Mouse (Mus musculus): ENCODE measurements around the gene Nudt1.
A peak's percentile ranks its signal among the peaks of the same experiment; 100 is the strongest.

The Nudt1 gene

DNA sequence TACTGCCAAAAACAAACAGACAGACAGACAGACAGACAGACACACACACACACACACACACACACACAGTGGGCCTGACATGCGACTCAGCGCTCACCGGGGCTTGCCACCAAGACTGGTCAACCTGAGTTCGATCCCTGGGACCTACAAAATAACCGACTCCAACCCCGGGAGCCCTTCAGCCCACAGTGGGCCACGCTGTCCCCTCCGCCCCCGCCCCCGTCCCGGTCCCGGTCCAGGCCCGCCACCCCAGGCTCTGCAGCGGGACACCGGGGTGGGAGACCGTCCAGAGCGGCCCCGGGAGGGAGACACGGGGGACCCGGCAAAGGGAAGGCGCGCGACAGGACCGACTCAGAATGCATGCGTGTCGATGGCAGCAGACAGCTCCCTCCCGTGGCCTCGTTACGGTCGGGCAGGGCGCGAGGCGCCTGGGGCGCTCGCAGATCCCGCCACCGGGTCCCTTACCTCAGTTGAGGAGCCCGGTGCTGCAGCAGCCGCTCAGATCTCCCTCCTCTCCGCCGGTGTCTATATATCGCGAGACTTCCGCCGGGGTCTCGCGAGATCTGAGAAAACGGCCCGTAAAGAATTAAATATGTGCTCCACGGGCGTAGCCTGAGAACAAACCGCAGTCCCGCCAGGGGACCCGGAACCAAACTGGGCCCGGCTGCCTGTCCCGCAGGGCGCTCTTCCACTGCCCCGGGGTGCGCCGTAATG, at the start of gene Nudt1, which contains the start of gene Mad1l1:
TSS of gene Nudt1 (plus strand) at position 615 of the 714 bp plus-strand sequence.
TSS of gene Mad1l1 (minus strand) at position 511 of the 714 bp plus-strand sequence.
- peak; percentile 81 to 90 for DNase-seq (ENCODE audit: low spot score in 2 of 2)

DNA sequence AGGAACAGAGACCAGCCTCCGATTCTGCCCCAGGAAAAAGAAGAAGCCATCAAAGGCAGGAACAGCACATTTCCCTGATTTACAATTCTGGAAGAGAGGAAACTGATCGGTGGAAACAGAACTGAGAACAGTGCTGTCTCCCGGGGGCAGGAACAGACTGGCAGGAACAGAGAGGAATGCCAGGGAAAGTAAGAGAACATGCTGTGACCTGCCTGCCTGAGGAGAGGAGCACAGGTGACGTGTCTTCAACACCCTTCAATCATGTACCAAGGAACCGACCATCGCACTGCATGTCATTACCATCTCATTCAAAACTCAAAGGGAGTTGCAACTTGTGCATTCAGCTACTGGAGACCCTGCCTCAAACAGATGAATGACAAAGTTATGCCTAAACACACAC, 44.7 kb upstream of the Nudt1 start:
- DNase-seq (ENCODE audit: low spot score in 2 of 2) = no peak

DNA sequence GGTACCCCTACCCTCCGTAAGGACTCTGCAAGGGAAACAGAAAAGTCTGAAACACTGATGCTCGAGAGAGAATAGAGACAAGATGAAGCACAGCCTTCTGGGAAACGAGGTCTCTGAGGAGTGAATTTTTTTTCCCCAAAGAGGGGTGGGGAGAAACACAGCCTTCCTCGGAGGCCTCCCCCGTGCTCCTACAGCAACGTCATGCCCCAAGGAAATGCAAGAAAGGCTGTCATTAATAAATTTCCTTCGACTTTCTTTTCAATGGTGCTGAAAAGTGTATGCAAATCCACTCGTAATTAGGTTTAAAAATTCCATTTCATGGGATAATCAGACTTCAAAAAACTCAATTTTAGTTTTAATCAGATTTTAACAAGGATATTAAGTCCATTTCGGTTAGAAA, 41.3 kb upstream of the Nudt1 start:
- no peak for DNase-seq (ENCODE audit: low spot score in 2 of 2)

DNA sequence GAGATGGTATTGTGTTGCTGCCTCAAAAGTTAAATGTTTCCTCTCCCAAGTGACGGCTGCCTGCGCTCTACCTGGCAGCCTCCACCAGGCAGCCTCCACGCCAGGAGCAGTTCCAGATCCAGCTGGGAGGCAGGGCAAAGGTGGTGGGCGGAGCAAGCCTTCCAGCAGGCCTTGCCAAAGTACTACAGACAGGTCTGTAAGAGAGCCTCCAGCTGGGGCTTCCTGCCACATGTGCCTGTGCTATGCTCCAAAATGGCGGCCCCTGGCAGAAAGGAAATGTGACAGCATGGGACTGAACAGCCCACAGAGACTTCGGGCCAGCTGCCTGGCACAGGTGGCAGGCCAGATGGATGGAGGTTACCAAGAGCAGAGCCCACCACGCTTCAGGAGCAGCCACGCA, 39.1 kb upstream of the Nudt1 start:
- DNase-seq (ENCODE audit: low spot score in 2 of 2) = peak; percentile 31 to 69

DNA sequence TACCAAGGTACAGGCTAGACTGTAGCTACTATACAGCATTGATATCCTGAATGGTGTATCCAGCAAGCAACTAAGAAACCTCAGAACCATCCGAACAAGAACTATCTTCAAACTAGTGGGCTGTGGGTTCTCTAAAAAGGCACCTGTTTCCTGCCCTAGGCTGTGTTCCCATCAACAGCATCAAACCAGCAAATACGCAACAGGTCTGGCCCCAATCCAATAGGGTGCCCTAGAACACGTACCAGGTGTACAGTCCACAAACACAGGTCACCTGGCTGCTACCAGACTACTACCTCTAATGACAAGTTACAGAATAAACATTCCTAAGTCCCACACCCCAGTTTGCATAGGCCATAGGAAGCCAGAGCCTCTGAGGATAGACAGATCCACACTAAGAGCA, 38.6 kb upstream of the Nudt1 start:
- DNase-seq (ENCODE audit: low spot score in 2 of 2) = no peak

DNA sequence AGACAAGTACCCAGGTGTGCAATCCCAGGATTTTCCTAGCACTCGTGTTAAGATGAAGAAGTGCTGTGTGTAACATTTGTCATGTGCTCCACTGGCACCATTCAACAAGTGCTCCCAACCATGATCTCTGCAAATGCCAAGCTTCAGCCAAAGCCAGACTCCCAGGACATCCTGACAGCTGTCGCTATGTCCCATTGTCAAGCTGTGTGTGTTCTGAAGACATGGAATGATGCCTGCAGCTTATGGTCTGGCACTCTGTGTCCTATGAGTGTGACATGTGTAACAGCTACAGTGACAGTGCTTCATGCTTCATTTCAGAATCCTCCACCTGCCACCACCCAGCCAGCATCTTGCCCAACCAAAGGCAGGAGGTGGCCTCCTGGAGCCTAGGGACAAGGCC, 37.4 kb upstream of the Nudt1 start:
- DNase-seq (ENCODE audit: low spot score in 2 of 2) = no peak

DNA sequence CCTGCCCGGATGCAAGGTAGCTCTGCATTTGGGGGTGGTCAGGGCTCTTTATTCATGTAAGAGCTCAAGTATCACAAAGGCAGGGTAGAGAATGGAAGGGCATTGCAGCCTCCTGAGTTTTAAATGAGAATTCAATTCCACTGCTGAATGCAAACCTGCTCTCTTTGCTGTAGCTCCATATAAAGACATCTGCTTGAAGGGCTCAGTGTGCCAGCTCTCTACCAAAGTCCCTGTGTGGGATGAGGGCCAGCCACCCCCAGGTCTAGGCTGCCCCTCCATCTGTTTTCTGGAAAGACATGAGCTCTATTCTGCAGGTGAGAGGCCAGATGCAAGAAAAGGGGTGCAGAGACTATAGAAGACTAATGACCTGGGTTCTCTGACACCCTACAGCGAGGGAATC, 36.7 kb upstream of the Nudt1 start:
- DNase-seq (ENCODE audit: low spot score in 2 of 2) = no peak

DNA sequence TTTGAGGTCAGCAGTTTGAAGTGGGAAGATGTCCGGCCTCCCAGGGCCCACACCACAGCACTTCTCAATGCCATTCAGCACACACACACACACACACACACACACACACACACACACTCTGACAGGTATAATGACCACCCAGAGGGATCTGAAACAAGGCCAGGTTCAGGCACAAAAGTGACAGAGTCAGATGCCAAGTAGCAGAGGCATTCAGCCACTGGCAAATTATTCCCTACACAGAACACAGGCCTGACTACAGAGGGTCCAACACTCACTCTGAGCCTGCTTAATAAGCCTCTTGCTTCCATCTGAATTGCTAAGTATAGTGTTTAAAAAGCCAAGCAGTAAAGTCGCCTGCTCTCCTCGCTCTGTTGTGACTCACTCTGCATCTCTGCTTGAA, 33.2 kb upstream of the Nudt1 start:
- peak in 1 of 2 experiments; percentile 16 for DNase-seq (ENCODE audit: low spot score in 2 of 2)

DNA sequence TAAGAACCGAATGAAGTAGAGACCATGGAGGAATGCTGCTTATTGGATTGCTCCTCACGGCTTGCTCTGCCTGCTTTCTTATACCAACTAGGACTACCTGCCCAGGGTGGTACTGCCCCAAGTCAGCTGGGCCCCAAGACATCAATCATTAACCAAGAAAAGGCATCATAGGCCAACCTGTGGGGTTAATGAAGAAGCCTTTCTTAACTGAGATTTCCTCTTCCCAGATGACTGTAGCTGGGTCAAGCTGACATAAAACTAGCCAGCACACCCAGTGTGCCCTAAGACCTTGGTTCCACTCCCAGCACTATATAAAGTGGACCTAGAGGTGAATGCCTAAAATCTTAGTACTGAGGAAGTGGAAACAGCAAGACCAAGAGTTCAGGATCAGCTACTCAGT, 32.3 kb upstream of the Nudt1 start:
- no peak for DNase-seq (ENCODE audit: low spot score in 2 of 2)

DNA sequence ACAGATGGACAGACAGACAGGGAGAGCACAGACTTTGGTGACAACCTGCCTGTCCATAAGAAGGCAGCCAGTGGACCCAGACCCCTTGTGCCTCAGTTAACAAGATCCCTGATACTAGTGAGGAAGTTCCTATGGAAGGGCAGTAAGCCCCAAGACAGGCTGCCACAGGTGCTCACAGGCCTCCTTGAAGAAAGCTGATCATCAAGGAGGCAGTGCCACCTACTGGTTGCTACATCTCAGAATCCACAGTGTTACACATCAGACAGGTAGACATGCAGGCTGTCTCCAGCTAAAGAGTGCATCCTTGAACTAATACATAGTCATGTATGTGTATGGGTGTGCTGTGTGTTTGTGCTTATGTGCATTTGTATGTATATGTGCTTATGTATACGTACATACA, 29.3 kb upstream of the Nudt1 start:
- peak; percentile 34 to 58 for DNase-seq (ENCODE audit: low spot score in 2 of 2)

DNA sequence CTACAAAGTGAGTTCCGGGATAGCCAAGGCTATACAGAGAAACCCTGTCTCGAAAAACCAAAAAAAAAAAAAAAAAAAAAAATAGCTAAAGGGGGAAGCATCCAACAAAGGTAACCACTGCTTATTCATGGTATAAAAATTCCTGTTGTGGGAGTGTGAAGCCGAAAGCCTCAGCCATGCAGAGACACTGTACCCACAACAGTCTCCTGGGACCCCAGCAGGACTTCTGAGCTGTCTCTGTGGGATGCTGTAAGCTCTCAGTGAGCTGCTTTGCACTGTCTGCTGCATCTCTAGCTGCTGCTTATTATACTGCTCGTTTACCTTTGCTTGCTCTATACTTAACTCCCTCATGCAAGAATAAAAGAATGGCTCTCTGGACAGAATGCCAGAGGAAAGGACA, 23.2 kb upstream of the Nudt1 start:
- DNase-seq (ENCODE audit: low spot score in 2 of 2) = no peak

DNA sequence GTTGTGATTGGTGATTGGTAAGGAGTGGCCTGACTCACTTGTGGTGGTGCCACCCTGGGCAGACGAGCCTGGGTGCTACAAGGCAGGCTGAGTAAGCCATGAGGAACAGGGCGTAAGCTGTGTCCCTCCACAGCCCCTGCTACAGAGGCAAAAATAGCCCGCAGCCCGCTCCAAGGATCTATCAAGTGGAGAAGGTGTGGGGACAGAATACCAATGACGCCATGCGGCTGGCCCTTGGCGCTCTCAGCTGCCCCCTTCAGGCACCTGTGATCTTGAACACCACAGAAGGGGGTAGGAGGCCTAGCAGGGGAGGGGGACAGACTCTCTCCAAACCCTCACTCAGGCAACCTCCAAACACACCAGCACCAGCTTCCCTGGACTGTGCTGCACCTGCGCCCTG, 15.4 kb upstream of the Nudt1 start:
- DNase-seq (ENCODE audit: low spot score in 2 of 2) = no peak

DNA sequence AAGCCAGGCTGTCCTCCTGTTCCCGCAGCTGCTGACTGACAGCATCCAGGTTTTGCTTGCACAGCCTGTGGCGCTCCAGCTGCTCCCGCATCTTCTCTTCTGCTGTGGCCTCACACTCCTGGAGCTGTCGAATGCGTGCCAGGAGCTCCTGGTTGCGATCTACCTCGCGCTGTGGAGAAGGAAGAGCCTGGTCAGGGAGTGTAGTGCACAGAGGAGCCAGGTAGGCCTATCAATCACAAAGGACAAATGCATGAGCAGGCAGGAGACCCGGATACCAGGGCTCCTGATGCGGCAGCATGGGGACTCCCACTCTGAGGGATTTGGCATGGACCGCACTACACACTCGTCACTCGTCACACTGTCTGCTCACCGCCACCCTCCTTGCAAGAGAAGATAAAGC, 13.9 kb upstream of the Nudt1 start:
- no peak for DNase-seq (ENCODE audit: low spot score in 2 of 2)

DNA sequence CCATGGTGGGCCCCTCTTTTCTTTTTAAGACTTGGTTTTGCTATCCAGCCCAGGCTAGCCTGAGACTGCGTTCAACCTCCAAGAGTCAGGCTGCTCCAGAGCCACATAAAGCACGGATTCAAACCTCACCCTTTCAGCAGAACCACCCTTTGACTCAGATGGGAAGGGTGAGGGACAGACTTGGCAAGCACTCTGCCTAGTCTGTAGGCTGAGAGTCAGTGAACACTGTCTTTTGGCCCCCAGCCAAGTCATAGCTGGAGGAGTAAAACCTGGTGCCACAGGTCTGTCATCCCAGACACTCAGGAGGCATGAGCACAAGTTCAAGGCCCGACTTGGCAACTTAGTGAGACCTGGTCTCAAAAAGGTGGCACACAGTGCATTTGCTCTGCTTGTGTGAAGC, 4.7 kb upstream of the Nudt1 start:
- DNase-seq (ENCODE audit: low spot score in 2 of 2) = no peak

DNA sequence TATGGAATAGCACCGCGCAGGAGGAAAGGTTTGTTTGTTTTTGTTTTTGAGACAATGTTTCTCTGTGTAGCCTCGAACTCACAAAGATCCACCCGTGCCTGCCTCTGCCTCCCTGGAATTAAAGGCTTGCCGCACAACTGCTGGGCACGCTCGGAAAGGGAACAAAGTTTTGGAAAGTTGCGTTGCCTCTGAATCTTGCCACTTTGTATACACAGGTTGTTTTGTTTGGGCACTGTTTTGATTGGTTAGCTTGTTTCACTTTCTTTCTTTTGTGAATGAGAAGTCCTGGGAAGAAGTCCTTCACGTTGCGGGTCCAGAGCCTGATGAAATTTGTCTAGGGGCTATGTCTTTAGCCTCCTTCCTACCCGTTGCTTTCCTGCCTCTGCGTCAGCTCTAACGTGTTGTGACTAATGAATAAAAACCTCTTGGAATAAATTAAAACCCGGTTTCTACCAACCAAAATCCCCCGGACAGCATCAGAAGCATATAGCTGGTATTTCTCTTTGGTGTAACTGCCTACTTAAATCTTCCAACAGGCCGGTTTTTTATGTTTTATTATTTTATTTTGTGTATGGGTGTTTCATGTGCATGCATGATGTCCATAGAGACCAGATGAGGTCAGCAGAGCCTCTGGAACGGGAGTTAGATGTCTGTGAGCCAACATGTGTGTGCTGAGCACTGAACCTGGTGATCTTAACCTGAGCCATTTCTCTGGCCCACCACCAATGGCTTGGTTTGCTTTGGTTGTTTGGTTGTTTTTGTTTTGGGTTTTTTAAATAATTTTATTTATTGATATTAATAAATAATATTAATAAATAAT, 510 bp downstream of the Nudt1 start:
- no peak for DNase-seq (ENCODE audit: low spot score in 2 of 2)

DNA sequence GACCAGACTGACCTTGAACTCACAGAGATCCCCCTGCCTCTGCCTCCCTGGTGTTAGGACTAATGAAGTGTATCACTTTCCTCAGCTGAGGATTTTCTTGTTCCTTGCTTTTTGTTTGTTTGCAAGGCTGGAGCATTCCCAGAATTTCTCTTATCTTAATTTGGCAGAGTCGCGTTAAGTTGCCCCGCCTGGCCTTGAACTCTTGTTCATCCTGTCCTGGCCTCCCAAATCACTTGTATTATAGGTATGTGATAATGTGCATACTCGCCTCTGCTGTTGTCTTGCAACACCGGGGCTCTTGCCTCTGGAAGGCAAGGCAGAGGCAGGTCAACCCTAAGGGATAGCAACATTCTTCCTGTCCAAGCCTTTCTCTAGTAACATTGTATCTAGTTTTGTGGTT, 2.6 kb downstream of the Nudt1 start:
- no peak for DNase-seq (ENCODE audit: low spot score in 2 of 2)

DNA sequence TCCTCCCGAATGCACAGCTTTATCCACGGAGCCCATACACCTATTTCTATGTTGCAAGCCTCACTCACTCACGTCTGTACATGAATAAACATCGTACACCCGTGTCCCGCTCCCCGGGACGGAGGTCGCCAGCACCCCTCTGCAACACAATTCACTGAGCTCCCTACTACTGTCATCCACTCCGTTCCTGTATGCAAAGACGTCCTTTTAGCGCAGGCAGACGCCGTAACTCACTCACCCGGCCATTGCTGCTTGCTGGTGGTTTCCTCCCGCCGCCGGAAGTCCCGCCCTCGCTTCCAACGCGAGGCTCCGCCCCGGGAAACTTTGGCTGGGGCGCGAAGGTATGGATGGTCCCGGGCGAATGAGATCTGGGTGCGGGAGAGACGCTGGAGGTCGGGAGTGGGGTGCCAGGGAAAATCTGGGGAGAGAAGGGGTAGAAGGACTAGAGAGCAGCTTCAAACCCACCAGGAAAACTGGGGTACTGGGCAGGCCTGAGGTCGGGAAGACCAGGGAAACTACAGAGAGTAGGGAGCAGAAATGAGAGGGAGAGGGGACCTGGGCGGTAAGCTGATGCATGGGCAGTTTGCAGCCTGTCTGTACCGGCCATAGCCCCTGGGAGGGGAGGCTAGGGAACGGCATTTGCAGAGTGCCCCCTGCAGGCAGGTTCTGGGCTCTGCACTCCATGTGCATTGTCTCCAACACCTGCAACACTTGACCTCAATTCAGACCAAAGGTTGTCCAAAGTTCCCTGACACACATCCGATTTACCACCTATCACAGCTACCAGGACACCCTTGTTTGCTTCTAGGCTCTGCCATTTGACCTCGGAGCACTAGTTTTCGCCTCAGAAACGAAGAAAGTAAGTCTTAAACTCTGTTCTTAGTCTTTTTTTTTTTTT, 10.4 kb downstream of the Nudt1 start, which contains the start of gene Mrm2:
TSS of gene Mrm2 (minus strand) at position 284 of the 898 bp plus-strand sequence.
- peak; percentile 66 to 75 for DNase-seq (ENCODE audit: low spot score in 2 of 2)

DNA sequence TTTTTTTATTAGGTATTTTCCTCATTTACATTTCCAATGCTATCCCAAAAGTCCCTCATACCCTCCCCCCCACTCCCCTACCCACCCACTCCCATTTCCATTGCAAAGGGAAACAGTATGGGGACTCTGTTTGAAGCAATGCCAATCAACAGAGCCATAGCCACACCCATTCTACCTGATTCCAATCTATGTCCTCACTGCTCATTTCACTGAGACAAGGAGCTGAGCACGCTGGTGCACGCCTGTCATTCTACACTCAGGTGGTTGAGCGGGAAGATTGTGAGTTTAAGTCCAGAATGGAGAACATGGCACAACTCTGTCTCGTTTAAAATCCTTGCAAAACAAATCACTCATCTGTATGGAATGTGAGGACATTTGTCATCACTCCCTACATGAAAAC, 11.1 kb downstream of the Nudt1 start:
- DNase-seq (ENCODE audit: low spot score in 2 of 2) = no peak

DNA sequence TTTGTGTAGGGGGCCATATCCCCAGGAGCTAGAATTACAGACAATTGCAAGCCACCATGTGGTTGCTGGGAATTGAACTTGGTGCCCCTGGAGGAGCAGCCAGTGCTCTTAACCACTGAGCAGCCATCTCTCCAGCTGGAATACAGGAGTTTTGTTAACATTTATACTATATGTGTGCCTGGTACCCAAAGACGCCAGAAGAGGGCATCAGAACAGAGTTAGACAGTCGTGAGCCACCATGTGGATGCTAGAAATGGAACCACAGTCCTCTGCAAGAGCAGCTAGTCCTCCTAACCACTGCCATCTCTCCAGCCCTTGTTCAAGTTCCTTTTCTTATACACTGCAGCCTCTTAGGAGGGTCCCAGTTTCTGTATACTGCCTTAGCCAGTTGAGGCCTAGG, 12.2 kb downstream of the Nudt1 start:
- DNase-seq (ENCODE audit: low spot score in 2 of 2) = no peak

DNA sequence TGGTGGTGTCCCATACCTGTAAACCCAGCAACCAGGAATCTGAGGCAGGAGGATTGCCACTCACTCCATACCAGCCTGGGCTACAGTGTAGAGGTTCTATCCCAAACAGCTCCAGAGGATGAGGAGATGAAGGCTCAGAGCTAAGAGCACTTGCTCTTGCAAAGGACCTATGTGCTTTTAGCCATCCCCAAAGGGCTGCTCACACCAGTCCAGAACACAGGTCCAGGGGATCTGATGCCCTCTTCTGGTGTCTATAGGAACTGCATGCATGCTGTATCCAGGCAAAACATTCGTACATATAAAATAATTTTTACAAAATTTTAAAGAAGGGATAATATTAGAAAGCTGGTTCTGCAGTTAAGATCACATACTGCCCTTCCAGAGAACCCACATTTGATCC, 15.2 kb downstream of the Nudt1 start:
- DNase-seq (ENCODE audit: low spot score in 2 of 2) = peak in 1 of 2 experiments; percentile 45

DNA sequence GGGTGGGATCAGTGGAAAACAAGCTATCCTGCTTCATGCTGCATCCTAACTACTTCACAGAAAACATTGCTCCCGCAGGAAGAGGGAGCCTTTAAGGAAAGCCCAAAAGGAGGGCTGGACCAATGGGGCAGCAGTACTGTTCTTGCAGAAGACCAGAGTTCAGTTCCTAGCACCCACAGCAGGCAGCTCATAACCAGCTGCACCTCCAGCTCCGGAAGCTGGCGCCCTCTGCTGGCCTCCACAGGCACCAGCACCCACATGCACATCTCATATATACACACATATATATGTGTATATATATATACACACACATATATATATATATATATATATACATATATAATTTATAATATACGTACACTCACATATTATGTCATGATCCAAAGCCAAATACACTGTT, 17.3 kb downstream of the Nudt1 start:
- DNase-seq (ENCODE audit: low spot score in 2 of 2) = no peak

DNA sequence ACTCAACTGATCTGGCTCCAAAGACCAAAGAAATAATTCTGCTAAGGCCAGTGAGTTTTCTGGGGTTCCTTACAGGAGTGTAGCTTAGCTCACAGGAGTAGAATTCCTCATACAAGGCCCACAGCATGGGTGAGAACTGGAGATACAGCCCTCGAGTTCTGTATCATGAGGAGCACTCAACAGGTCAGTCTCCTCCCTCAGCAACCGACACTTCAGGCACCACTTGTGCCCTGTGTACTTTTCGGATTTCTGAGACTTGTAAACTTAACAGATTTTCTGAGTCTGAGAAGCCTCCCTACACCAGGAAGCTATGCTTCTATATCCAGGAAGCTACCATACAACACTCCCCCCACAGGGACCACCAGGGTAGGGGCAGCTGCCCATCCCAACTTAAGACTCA, 18.4 kb downstream of the Nudt1 start:
- no peak for DNase-seq (ENCODE audit: low spot score in 2 of 2)
